Mouse (Mus musculus): Measurements from ENCODE around the gene Poll.

DNA sequence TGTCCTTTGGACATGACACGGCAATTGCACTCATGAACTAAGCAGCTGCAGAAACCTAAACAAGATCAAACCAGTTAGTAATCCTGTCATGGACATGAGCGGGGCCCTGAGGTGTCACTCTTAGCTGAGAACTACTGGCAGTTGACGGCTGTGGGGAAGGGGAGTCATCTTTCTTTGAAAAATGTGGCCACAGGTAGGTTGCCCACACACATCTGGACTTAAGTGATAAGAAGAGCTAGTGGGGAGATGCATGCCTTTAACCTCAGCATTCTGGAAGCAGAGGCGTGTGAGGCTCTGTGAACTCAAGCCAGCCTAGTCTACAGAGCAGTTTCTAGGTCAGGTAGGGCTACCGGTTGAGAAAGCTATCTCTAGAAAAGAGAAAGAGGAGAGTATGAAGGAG is 42.3 kb upstream of the Poll start:
- TF ChIP-seq CTCF (conservative IDR thresholded peaks at IDR 0.05; ENCODE audit: low read length) (no peak), NANOG (IDR thresholded peaks at IDR 0.05; ENCODE audit: borderline replicate concordance, low read length) (no peak), POU5F1 (IDR thresholded peaks at IDR 0.05; ENCODE audit: borderline replicate concordance, low read length) (no peak)
